Mouse (Mus musculus) embryonic fibroblast, embryonic 13.5 days (primary cell): ENCODE results near the gene Gsk3b.

Experiments
- CTCF ChIP-seq: IDR thresholded peaks from 2 replicates; pipeline ENCODE4 v1.5.1; 2011; ENCODE audit warnings: mild to moderate bottlenecking, control low read depth, low read length, moderate library complexity, borderline replicate concordance; ENCODE audit not compliant: insufficient read depth
- POLR2A ChIP-seq: IDR thresholded peaks from 2 replicates; pipeline ENCODE4 v1.6.1; 2011; ENCODE audit warnings: low read depth, mild to moderate bottlenecking, control low read depth, low read length, moderate library complexity

GRCm38 (mm10) chr16:38089447-38090170 lies 808 bp downstream of the Gsk3b start:
- peak; percentile 71 for TF ChIP-seq POLR2A
- TF ChIP-seq CTCF, result no peak
